Mouse (Mus musculus): Measurements from ENCODE around the gene Gnb2. TPM values are rescaled to one million over a fixed set of nuclear protein-coding genes. Genes with fewer than 3 reads are reported as not detected.

Gene Gnb2
- polyA plus RNA-seq, 1 experiment from 2014 or later = 358 TPM

GRCm38 (mm10) chr5:137524671-137525070, 8.6 kb downstream of the Gnb2 start:
- Histone ChIP-seq H3K27me3 (ENCODE audit: insufficient read depth, low read length) (no peaks in the 10 kb centered on the region), H3K27ac (ENCODE audit: low read length) (no peak overlapping the region), H3K4me2 (replicated peaks; ENCODE audit: low read depth, low read length) (no peak overlapping the region), H3K9ac (replicated peaks; ENCODE audit: low read length) (no peak overlapping the region), H3K36me3 (ENCODE audit: insufficient read depth, low read length) (peaks cover 94% of the 10 kb centered on the region), H3K9me3 (ENCODE audit: low read length) (no peaks in the 10 kb centered on the region), H3K4me3 (ENCODE audit: low read length) (no peak overlapping the region), H3K4me1 (ENCODE audit: insufficient read depth, low read length) (peaks cover 4% of the 10 kb centered on the region; the same call in 1 of the 2 replicates)
- no peak for ATAC-seq (ENCODE audit: low FRiP score, low TSS enrichment)
- 81% methylated on average over 13 of the region's 13 CpGs for whole genome bisulfite sequencing

GRCm38 (mm10) chr5:137524251-137524515, 9.1 kb downstream of the Gnb2 start:
- H3K36me3 ChIP-seq (ENCODE audit: insufficient read depth, low read length) = peaks cover 94% of the 10 kb centered on the region
- ATAC-seq (ENCODE audit: low FRiP score, low TSS enrichment) = no peak
- WGBS = 89% methylated on average over 8 of the region's 8 CpGs
- no peaks in the 10 kb centered on the region; the same call in 1 of the 2 replicates for H3K4me1 ChIP-seq (ENCODE audit: insufficient read depth, low read length)
- no peak overlapping the region for H3K4me2 ChIP-seq (replicated peaks; ENCODE audit: low read depth, low read length)
- H3K9me3 ChIP-seq (ENCODE audit: low read length) = no peaks in the 10 kb centered on the region
- H3K9ac ChIP-seq (replicated peaks; ENCODE audit: low read length) = no peak overlapping the region
- no peak overlapping the region for H3K27ac ChIP-seq (ENCODE audit: low read length)
- no peaks in the 10 kb centered on the region for H3K27me3 ChIP-seq (ENCODE audit: insufficient read depth, low read length)
- no peak overlapping the region for H3K4me3 ChIP-seq (ENCODE audit: low read length)

- WGBS = 82% methylated on average over 25 of the region's 25 CpGs
- Histone ChIP-seq H3K4me1 (ENCODE audit: insufficient read depth, low read length) (no peaks in the 10 kb centered on the region; the same call in 1 of the 2 replicates), H3K4me3 (ENCODE audit: low read length) (no peak overlapping the region), H3K36me3 (ENCODE audit: insufficient read depth, low read length) (peaks cover 94% of the 10 kb centered on the region), H3K4me2 (replicated peaks; ENCODE audit: low read depth, low read length) (no peak overlapping the region), H3K27me3 (ENCODE audit: insufficient read depth, low read length) (no peaks in the 10 kb centered on the region), H3K9ac (replicated peaks; ENCODE audit: low read length) (no peak overlapping the region), H3K9me3 (ENCODE audit: low read length) (no peaks in the 10 kb centered on the region), H3K27ac (ENCODE audit: low read length) (no peak overlapping the region)
- no peak for ATAC-seq (ENCODE audit: low FRiP score, low TSS enrichment)
Measured at GRCm38 (mm10) chr5:137523396-137524250, 9.7 kb downstream of the Gnb2 start.

GRCm38 (mm10) chr5:137522711-137523110, 10.6 kb downstream of the Gnb2 start:
- H3K36me3 ChIP-seq (ENCODE audit: insufficient read depth, low read length) = peaks cover 87% of the 10 kb centered on the region
- ATAC-seq (ENCODE audit: low FRiP score, low TSS enrichment) = no peak
- H3K4me2 ChIP-seq (replicated peaks; ENCODE audit: low read depth, low read length) = no peak overlapping the region
- H3K4me1 ChIP-seq (ENCODE audit: insufficient read depth, low read length) = no peaks in the 10 kb centered on the region; the same call in 1 of the 2 replicates
- no peak overlapping the region for H3K27ac ChIP-seq (ENCODE audit: low read length)
- H3K4me3 ChIP-seq (ENCODE audit: low read length) = no peak overlapping the region
- no peak overlapping the region for H3K9ac ChIP-seq (replicated peaks; ENCODE audit: low read length)
- 74% methylated on average over 11 of the region's 11 CpGs for WGBS
- H3K9me3 ChIP-seq (ENCODE audit: low read length) = no peaks in the 10 kb centered on the region
- no peaks in the 10 kb centered on the region for H3K27me3 ChIP-seq (ENCODE audit: insufficient read depth, low read length)

GRCm38 (mm10) chr5:137521861-137522260, 11.4 kb downstream of the Gnb2 start:
- no peak for ATAC-seq (ENCODE audit: low FRiP score, low TSS enrichment)
- Histone ChIP-seq H3K27me3 (ENCODE audit: insufficient read depth, low read length) (no peaks in the 10 kb centered on the region), H3K4me2 (replicated peaks; ENCODE audit: low read depth, low read length) (no peak overlapping the region), H3K4me3 (ENCODE audit: low read length) (no peak overlapping the region), H3K4me1 (ENCODE audit: insufficient read depth, low read length) (no peaks in the 10 kb centered on the region; the same call in 1 of the 2 replicates), H3K9me3 (ENCODE audit: low read length) (no peaks in the 10 kb centered on the region), H3K9ac (replicated peaks; ENCODE audit: low read length) (no peak overlapping the region), H3K27ac (ENCODE audit: low read length) (no peak overlapping the region), H3K36me3 (ENCODE audit: insufficient read depth, low read length) (peaks cover 82% of the 10 kb centered on the region)
- 80% methylated on average over 9 of the region's 9 CpGs for WGBS

- no peaks in the 10 kb centered on the region for H3K9me3 ChIP-seq (ENCODE audit: low read length)
- H3K27ac ChIP-seq (ENCODE audit: low read length) = no peak overlapping the region
- peaks cover 9% of the 10 kb centered on the region; the same call in 1 of the 2 replicates for H3K4me1 ChIP-seq (ENCODE audit: insufficient read depth, low read length)
- no peak overlapping the region for H3K4me2 ChIP-seq (replicated peaks; ENCODE audit: low read depth, low read length)
- no peak overlapping the region for H3K9ac ChIP-seq (replicated peaks; ENCODE audit: low read length)
- no peak overlapping the region for H3K4me3 ChIP-seq (ENCODE audit: low read length)
- H3K27me3 ChIP-seq (ENCODE audit: insufficient read depth, low read length) = no peaks in the 10 kb centered on the region
- 93% methylated on average over 27 of the region's 27 CpGs for WGBS
- peaks cover 66% of the 10 kb centered on the region for H3K36me3 ChIP-seq (ENCODE audit: insufficient read depth, low read length)
- ATAC-seq (ENCODE audit: low FRiP score, low TSS enrichment) = no peak
Measured at GRCm38 (mm10) chr5:137519691-137520550, 13.4 kb downstream of the Gnb2 start.

- no peak for ATAC-seq (ENCODE audit: low FRiP score, low TSS enrichment)
- no peak within 1 kb of the TSS for H3K4me2 ChIP-seq (replicated peaks; ENCODE audit: low read depth, low read length)
- no peak within 1 kb of the TSS for H3K9ac ChIP-seq (replicated peaks; ENCODE audit: low read length)
- no peaks in the 10 kb centered on the region for H3K9me3 ChIP-seq (ENCODE audit: low read length)
- H3K4me3 ChIP-seq (ENCODE audit: low read length) = no peak within 1 kb of the TSS
- 83% methylated on average over 5 of the region's 5 CpGs for WGBS
- no peak within 1 kb of the TSS for H3K27ac ChIP-seq (ENCODE audit: low read length)
- no peaks in the 10 kb centered on the region for H3K27me3 ChIP-seq (ENCODE audit: insufficient read depth, low read length)
- peaks cover 52% of the 10 kb centered on the region for H3K36me3 ChIP-seq (ENCODE audit: insufficient read depth, low read length)
- H3K4me1 ChIP-seq (ENCODE audit: insufficient read depth, low read length) = peaks cover 16% of the 10 kb centered on the region; the same call in 1 of the 2 replicates
Measured at GRCm38 (mm10) chr5:137518436-137518835, 14.9 kb downstream of the Gnb2 start, which contains the start of gene Gigyf1. Gene Gigyf1 (plus strand): TSS chr5:137518548.

GRCm38 (mm10) chr5:137514811-137515210, 18.5 kb downstream of the Gnb2 start:
- Histone ChIP-seq H3K9ac (replicated peaks; ENCODE audit: low read length) (0 out of 2 replicates have a peak overlapping the region, but pooled peaks have one; percentile 4), H3K4me3 (ENCODE audit: low read length) (no peak overlapping the region), H3K27ac (ENCODE audit: low read length) (no peak overlapping the region), H3K9me3 (ENCODE audit: low read length) (no peaks in the 10 kb centered on the region), H3K36me3 (ENCODE audit: insufficient read depth, low read length) (peaks cover 17% of the 10 kb centered on the region), H3K27me3 (ENCODE audit: insufficient read depth, low read length) (no peaks in the 10 kb centered on the region), H3K4me1 (ENCODE audit: insufficient read depth, low read length) (peaks cover 37% of the 10 kb centered on the region), H3K4me2 (replicated peaks; ENCODE audit: low read depth, low read length) (no peak overlapping the region)
- WGBS = 83% methylated on average over 3 of the region's 3 CpGs
- ATAC-seq (ENCODE audit: low FRiP score, low TSS enrichment) = no peak

- no peak overlapping the region for H3K27ac ChIP-seq (ENCODE audit: low read length)
- ATAC-seq (ENCODE audit: low FRiP score, low TSS enrichment) = no peak
- H3K9ac ChIP-seq (replicated peaks; ENCODE audit: low read length) = no peak overlapping the region
Measured at GRCm38 (mm10) chr5:137513951-137514721, 19.2 kb downstream of the Gnb2 start.

More at GRCm38 (mm10) chr5:137513951-137514721, 19.2 kb downstream of the Gnb2 start:
- Histone ChIP-seq H3K27me3 (ENCODE audit: insufficient read depth, low read length) (no peaks in the 10 kb centered on the region), H3K36me3 (ENCODE audit: insufficient read depth, low read length) (peaks cover 10% of the 10 kb centered on the region), H3K4me2 (replicated peaks; ENCODE audit: low read depth, low read length) (no peak overlapping the region), H3K9me3 (ENCODE audit: low read length) (no peaks in the 10 kb centered on the region), H3K4me3 (ENCODE audit: low read length) (no peak overlapping the region), H3K4me1 (ENCODE audit: insufficient read depth, low read length) (peaks cover 38% of the 10 kb centered on the region)
- 85% methylated on average over 12 of the region's 12 CpGs for WGBS
